Mouse (Mus musculus): ENCODE results near the gene Aftph. TPM values are rescaled to one million over a fixed set of nuclear protein-coding genes. Genes with fewer than 3 reads are reported as not detected.

Aftph gene
- polyA plus RNA-seq, 1 experiment = 63.9 TPM

DNA sequence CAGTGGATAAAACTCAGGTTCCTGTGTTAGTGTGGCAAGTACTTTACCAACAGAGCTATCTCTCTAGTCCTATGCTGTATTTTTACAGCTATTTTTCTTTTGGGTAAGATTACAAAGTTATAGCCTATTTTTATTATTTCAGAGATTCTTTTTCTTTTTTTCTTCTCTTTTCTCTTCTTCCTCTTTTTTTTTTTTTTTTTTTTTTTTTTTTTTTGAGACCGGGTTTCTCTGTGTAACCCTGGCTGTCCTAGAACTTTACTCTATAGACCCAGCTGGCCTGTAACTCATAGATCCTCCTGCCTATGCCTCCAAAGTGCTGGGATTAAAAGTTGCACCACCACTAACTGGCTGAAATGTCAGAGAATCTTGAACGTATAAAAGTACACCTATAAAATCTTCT, 13.3 kb downstream of the Aftph start:
- no peak for DNase-seq (ENCODE audit: low spot score)

DNA sequence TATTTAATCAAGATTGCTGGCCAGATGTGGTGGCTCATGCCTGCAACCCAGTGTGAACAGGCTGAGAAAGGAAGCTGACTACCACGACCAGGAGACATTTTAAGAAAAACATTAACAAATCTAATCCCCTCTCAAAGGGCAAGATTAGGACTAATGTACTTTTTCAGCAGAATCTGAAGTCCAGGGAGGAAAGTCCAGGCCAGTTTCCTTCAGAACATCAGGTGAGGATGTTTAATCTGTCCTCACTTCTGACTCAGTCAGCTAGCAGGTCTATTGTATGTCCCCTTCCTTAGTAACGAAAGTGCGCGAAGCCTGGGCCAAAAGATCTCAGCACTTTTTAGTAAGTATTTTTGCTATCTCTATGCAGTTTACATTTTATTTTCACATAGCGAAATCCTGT, 17.8 kb downstream of the Aftph start:
- DNase-seq (ENCODE audit: low spot score) = no peak

DNA sequence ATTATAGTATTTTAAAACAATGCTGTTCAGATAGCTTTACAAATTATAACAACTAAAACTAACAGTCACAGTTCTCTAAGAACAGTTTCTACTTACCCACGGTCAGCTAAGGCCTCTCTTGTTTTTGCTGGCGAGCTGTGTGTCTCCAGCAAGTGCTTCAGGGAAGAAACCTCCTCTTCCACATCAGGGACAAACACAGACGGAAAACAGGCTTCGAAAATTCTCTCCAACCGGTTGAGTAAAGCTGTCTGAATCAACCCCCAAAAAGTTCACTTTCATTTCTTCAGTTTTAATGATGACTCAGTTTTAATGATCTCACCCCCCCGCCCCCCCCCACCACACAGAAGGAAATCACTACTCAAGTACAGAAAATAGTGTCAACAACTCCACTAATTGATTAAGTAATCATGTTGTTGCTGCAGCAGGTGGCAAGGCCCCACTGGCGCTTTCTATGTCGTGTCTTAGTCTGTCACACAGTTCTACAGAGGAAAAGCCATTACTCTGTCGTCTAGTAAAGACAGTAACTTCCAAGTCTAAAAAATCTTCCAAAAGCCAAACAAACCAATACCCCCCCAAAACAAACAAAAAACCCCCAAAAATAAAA, 29.2 kb downstream of the Aftph start:
- DNase-seq (ENCODE audit: low spot score) = no peak

DNA sequence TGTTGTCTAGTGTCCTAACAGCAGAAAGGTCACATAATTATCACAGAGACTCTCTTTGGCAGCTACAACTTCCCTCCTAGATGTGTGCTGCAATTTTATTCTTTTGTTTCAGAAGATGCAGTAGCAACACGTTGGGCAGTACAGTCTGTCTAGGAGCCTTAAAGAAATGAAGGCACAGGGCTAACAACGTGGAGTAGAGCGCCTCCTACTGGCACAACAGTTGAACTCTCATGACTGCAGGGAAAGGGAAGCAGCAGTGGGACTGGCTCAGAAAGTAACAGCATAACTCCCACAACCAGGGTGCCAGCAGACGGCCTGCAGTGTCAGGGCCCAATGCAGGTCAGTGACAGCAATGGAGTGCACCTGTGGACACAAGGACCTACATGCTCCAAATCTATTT, 50.4 kb downstream of the Aftph start:
- peak; percentile 27 for DNase-seq (ENCODE audit: low spot score)

DNA sequence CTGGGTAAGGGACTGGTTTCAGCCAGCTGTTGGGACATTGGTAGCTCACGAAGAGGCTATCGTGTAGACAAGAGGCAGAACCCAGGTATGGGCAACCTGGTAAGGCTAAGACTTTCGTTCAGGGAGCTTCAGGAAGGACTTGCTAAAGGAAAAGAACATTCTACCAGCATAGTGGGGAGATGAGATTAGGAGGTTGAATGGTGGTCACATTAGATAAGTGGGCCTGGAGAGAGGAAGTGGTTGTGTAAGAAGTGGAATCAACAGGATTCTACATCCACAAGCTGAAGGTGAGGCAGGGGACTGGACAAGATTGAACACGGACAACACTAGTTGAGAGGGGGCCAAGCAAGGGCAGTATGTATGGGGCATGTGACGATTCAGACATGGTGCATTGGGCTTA, 59.7 kb downstream of the Aftph start:
- peak; percentile 8 for DNase-seq (ENCODE audit: low spot score)

DNA sequence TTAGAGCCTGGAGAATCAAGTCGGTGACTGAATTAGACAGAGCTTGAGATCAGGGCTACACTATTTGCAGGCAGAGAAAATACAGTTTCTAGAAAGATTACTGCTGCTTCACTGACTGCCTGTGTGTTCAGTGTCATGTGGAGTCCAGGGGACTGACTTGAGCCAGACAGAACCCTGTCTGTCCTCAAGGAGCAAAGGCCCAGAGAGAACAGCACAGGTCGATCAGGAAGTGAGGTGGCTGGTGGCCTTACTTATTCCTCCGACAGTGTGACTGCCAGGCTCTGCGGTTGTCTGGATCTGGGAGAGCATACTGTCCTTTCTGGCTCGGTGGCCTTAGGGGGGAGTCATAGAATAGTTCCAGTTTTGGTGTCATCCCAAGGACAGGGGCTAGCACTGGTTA, 60.6 kb downstream of the Aftph start:
- DNase-seq (ENCODE audit: low spot score) = peak; percentile 9

- peak; percentile 6 for DNase-seq (ENCODE audit: low spot score)
Observed at GRCm38 (mm10) chr11:20679396-20679795, 62.0 kb downstream of the Aftph start.

DNA sequence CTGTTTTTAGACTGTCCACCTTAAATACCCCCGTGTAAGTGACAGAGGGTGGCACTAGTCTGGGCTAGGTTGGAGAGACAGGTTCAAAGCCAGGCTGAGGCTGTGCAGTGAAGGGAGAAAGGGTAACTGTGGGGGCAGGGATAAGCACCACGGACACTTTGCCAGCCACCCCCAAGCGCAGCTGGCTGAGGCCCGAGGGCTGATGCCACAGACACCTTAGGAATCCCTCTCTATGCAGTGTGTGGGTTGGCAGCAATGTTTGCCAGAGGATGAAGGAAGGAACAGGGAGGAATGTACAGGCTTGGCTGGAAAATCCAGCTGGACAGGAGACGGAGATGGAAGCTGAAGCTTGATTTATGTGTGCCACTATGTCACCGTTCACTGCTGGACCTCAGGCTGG, 68.9 kb downstream of the Aftph start:
- no peak for DNase-seq (ENCODE audit: low spot score)

DNA sequence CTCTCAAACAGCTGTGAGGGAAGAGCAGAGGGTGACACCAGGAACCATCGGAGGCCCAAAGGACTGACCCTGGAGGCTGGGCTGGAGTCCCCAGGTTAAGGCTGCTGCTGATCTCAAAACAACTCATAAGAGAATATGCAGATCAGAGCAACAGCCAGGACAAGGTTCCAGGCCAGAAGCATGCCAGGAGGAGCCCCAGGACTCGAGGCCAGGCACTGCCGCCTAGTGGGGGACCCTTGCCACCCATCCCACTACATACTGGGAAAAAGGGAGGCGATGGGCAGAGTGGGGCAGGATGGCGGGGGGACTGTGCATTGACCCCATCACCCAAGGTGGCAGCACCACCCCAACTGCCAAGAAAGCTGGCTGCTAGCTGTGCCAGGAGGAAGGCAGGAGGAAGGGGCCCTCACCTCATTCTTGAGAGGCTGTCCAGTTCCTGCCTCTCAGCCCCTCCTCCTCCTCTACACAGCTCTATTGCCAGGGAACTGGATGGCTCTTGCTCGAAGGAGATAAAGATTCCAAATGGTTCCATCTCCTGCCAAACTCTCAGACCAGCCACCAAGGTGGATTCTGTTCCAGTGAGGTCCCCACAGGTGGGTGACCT, 69.5 kb downstream of the Aftph start:
- DNase-seq (ENCODE audit: low spot score) = no peak

- DNase-seq (ENCODE audit: low spot score) = no peak
Observed at GRCm38 (mm10) chr11:20664878-20665277, 76.5 kb downstream of the Aftph start.

GRCm38 (mm10) chr11:20663580-20664198, 77.7 kb downstream of the Aftph start:
- no peak for DNase-seq (ENCODE audit: low spot score)

GRCm38 (mm10) chr11:20662811-20663210, 78.6 kb downstream of the Aftph start:
- DNase-seq (ENCODE audit: low spot score) = no peak

- no peak for DNase-seq (ENCODE audit: low spot score)
Observed at GRCm38 (mm10) chr11:20661652-20662051, 79.7 kb downstream of the Aftph start.

DNA sequence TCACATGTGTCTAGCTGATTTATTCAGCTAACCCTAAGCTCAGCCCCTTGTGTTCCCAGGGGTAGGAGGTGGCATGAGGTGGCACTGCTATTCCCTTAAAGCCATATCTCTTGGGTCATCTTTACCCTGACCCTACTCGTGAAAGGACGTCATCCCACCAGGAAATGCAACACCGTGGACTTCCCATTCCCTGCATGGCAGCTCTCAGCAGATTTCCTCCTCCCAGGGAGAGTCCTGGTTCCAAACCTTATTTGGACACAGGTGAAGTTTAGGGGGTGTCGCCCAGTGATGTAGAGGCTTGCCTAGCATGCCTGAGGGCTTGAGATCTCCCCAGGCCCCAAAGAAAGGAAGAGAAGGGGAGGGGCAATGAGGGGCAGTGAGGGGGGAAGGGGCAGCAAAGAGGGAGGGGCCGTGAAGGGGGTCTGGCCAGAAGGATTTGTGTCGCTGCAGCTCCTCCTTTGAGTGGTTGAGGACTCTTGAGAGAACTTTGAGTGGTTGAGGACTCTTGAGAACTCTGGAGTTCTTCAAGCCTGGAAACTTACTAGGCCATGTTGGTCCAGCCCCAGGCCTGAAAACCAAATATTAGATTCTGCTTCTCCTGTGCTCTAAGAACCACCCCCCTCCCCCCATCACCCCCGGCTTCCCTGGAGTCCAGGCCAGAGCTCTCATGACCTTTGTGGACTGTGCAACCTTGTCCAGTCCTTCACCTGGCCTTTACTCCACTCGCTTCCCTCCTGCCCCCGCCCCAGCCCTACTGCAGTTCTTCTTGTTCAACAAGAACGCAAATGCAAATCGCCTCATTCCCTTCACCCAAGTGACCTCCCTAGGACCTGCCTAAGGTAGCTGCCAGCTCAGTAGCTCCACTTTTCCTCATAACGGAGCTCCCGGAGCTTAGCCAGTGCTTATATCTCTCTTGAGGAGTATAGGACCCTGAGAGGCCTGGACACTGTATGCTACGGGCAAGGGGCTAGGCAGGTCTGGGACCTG, 81.0 kb downstream of the Aftph start:
- no peak for DNase-seq (ENCODE audit: low spot score)

DNA sequence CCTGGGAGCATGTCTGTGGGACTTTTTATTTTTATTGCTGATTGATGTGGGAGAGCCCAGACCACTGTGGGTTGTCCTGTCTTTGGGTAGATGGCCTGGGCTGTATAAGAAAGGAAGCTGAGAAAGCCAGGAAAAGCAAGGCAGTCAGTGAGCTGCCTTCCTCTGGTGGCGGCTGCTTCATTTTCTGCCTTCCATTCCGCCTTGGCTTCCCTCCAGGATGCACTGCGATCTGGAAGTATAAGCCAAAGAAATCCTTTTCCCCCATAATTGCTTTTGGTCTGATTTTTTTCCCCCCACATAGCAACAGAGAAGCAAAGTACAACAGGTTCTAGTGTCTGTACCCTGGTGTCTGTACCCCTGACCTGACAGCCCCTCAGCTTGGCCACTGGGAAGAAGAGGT, 82.3 kb downstream of the Aftph start:
- no peak for DNase-seq (ENCODE audit: low spot score)

GRCm38 (mm10) chr11:20656711-20657057, 84.7 kb downstream of the Aftph start:
- no peak for DNase-seq (ENCODE audit: low spot score)

DNA sequence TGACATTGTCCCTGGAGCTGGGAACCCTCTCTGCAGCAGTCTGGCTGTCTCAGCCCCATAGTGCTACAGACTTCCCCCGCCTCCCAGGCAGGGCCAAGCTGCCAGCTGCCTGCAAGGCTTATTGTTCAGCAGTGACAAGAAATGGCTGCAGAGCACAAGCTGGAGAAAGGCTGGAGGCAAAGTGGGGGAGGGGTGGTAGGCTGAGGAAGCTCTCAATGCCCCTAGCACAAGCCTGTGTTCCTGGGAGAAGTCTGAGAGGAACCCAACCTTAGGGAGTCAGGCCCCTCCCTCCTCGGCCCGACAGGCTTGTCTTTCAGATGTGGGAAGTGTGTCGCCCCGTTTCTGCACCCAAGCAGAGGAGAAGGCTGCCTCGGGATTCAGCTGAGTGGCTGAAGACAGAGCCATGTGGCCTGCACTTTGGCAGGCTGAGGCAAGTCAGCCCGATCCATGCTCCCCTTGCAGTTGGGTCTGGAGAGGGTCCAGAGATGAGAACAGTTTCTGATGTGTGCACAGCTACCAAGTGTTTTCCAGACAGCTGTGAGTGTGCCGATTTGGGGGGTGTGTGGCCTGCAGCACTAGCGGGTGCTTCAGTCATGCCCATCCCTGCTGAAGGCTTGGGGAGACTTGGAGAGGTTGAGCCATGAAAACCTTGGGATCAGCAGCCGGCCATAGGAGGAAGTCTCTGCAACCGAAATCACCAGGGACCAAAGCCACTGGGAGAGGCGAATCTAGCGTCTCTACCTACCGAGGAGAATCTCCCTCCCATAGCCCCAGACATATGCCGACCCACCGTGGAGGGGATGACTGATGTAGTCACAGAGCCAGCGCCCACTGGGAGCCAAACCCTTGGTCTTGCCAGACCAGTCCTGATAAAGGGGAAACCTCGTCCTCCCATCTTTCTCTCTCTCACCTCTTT, 85.3 kb downstream of the Aftph start:
- no peak for DNase-seq (ENCODE audit: low spot score)

GRCm38 (mm10) chr11:20651166-20651565, 90.2 kb downstream of the Aftph start:
- no peak for DNase-seq (ENCODE audit: low spot score)

DNA sequence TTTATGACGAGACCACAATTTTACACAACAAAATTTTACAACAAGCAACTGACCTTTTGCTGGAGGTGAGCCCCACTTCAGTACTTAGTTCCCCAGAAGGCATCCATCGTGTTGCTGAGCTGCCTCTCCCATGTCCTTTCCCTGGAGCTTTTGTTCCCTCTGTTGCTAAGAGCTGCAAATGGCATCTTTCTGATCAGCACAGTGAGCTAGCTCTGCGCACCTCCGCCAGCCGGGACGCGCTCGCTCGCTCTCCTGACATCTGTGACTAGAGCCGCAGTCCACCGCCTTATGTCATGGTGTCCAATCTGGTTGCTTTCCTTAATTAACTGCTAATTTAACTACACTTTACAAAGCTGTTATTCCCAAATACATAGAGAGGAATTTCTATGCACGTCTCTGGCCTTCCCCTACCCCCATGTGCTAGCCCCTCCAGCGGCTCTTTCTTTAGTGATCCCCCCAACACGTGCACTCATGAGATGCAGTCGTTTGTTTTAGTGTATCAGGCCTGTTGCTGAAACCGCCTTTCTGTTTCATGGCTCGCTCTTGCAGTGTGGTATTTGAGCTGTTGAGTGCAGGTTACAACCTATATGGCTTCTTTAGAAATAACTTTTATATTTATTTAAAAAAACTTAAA, 91.3 kb downstream of the Aftph start:
- DNase-seq (ENCODE audit: low spot score) = no peak

DNA sequence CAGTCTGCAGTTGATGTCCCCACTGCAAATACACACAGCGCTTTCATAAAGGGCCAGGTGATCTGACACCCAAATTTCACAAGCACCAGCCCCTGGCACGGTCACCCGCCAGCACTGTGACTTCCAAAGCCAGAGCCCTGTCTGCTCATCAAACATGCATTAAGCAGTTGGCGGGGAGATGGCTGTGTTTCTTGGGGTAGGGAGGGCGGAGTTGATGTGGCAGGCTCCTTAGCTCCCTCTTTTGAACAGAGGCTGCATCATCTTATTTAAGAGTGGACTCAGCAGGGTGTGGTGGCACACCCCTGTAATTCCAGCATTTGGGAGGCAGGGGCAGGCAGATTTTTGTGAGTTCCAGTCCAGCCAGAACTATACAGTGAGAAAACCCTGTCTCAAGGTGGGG, 91.9 kb downstream of the Aftph start:
- no peak for DNase-seq (ENCODE audit: low spot score)
